Mouse (Mus musculus) midbrain, embryonic 14.5 days (tissue): ENCODE measurements around the gene Mms19. TPM values are rescaled to one million over a fixed set of nuclear protein-coding genes. Genes with fewer than 3 reads are reported as not detected.
A peak's percentile ranks its signal among the peaks of the same experiment; 100 is the strongest.

Experiments used
- ATAC-seq: fragments of 200-750 bp; cut with Nextera tagmentation; 2 replicates; pipeline ENCODE4 v1.8.0; 2017; ENCODE audit warnings: moderate number of reproducible peaks, moderate library complexity; ENCODE audit not compliant: low FRiP score, low TSS enrichment
- DNase-seq: peaks from one replicate; pipeline ENCODE4 v3.0.0-alpha.2; 2015
- H3K27ac ChIP-seq: fragments of 300-500 bp; sonication (generic); replicated peaks from 2 replicates; pipeline ENCODE4 v1.5.1; 2014; ENCODE audit warnings: mild to moderate bottlenecking, low read depth, low read length, moderate library complexity
- H3K27me3 ChIP-seq: fragments of 300-500 bp; sonication (generic); 2 replicates; pipeline ENCODE4 v1.6.1; 2014; ENCODE audit warnings: low read length, control low read depth, mixed read lengths; ENCODE audit not compliant: control insufficient read depth, insufficient read depth
- H3K36me3 ChIP-seq: fragments of 300-500 bp; sonication (generic); 2 replicates; pipeline ENCODE4 v1.6.1; 2014; ENCODE audit warnings: low read length, control low read depth; ENCODE audit not compliant: control insufficient read depth, insufficient read depth
- H3K4me1 ChIP-seq: fragments of 300-500 bp; sonication (generic); 2 replicates; pipeline ENCODE4 v1.6.1; 2014; ENCODE audit warnings: mild to moderate bottlenecking, antibody characterized with exemption, low read length, control low read depth; ENCODE audit not compliant: control insufficient read depth, insufficient read depth
- H3K4me2 ChIP-seq: fragments of 300-500 bp; sonication (generic); 2 replicates; pipeline ENCODE4 v1.6.1; 2014; ENCODE audit warnings: mild to moderate bottlenecking, low read length, moderate library complexity
- H3K4me3 ChIP-seq: fragments of 300-500 bp; sonication (generic); replicated peaks from 2 replicates; pipeline ENCODE4 v1.5.1; 2014; ENCODE audit warnings: low read depth, low read length
- H3K9ac ChIP-seq: fragments of 300-500 bp; sonication (generic); replicated peaks from 2 replicates; pipeline ENCODE4 v1.6.1; 2014; ENCODE audit warnings: mild to moderate bottlenecking, low read length, moderate library complexity
- H3K9me3 ChIP-seq: fragments of 300-500 bp; sonication (generic); 2 replicates; pipeline ENCODE4 v1.6.1; 2016; ENCODE audit warnings: low read length, control low read depth, mixed read lengths; ENCODE audit not compliant: control insufficient read depth
- WGBS: fragments of 180-500 bp; shearing (Covaris S2); extraction: QIAGEN DNeasy Blood & Tissue Kit; methylation state at CpG from one replicate; pipeline ENCODE4 v1.1.7; 2014; 5-methylcytosine and 5-hydroxymethylcytosine counted together
- polyA plus RNA-seq: library from polyadenylated mRNA; unstranded; fragments of >200 nt; fragmentation: Nextera tagmentation; extraction: Ambion mirVana; gene quantifications from 2 replicates; pipeline ENCODE4 v1.2.1, GENCODE M21; 2014

Mms19 gene
- polyA plus RNA-seq, result 28.1 and 30.4 TPM in 2 replicates

DNA sequence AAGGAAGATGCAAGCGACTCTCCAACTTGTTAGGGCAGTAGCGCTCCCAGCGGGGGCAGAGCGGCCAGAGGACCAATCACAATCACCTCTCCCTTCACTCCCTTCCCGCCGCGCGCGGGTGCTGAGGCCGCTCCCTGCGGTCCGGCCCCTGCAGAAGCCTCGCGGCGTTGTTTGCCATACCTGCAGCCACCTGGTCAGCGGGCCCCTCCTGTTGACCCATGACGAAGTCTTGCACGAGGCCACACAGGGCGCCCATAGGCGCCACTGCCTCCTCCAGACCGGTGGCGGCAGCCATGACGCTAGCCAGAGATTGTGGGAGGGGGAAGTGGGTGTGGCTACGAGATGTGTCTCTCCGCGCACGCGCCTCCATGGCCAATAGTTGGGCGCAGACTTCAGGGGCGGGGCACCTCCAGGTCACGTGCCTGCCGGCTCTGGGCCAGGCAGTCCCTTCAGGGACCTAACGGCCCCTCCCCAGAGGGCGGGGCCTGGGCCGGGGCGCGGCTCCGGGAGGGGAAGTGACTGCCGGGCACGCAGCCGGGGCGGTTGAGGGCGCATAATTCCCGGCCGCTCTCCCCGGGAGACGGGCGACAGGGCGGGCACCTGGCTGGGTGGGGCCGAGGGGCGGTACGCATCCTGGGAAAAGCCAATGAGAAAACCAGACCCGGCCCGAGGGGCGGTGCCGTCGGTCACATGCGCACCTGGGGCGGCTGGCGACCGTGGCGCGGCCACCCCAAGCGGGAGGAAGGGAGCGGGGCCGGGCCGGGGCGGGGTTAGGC lies at the start of gene Mms19:
TSS of gene Mms19 (minus strand) at position 339 of the 776 bp plus-strand sequence.
- WGBS, result under 1% methylated on average over 68 of the region's 68 CpGs
- Histone ChIP-seq H3K4me3 (peak within 1 kb of the TSS; percentile 83), H3K27ac (peak within 1 kb of the TSS; percentile 64), H3K9me3 (no peaks in the 10 kb centered on the region), H3K4me2 (peak within 1 kb of the TSS; percentile 100), H3K4me1 (0 out of 2 replicates have a peak, but pooled peaks cover 7% of the 10 kb centered on the region), H3K27me3 (peaks cover 10% of the 10 kb centered on the region), H3K36me3 (no peaks in the 10 kb centered on the region), H3K9ac (peak within 1 kb of the TSS; percentile 73)
- DNase-seq, result peak; percentile 100
- peak; percentile 95 for ATAC-seq

DNA sequence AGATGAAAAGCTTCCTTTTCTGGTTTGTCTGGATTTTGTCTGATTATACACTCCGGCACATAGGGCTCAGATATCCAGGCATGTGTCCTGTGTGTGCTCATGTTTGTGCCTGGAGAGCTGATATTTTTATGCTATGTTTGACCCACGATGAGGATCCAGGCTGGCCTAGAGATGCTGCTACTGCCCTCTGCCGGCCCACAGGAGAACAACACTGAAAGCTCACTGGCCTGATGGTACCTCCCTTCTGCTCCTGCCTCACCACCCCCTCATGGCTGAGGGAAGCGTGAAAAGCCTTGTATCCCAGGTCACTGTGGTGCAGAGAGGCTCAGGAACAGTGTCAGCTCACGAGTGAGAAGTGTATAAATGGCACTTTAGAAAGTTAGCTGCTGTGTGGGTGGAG lies 45.2 kb upstream of the Mms19 start:
- H3K4me3 ChIP-seq, result no peak overlapping the region
- H3K9me3 ChIP-seq, result no peaks in the 10 kb centered on the region
- peak; percentile 14; the same call in 1 of the 2 replicates for ATAC-seq
- H3K4me1 ChIP-seq, result no peaks in the 10 kb centered on the region
- peak; percentile 87 for DNase-seq
- no peak overlapping the region for H3K9ac ChIP-seq
- no peaks in the 10 kb centered on the region for H3K36me3 ChIP-seq
- H3K27ac ChIP-seq, result no peak overlapping the region
- no peak overlapping the region for H3K4me2 ChIP-seq
- no peaks in the 10 kb centered on the region for H3K27me3 ChIP-seq
- WGBS, result 7% methylated on average over 5 of the region's 5 CpGs

GRCm38 (mm10) chr19:42022542-42022848 lies 41.5 kb upstream of the Mms19 start:
- no peak for DNase-seq
- Histone ChIP-seq H3K9me3 (no peaks in the 10 kb centered on the region), H3K4me1 (no peaks in the 10 kb centered on the region), H3K4me3 (no peak overlapping the region), H3K9ac (no peak overlapping the region), H3K27me3 (no peaks in the 10 kb centered on the region), H3K36me3 (no peaks in the 10 kb centered on the region), H3K27ac (no peak overlapping the region), H3K4me2 (no peak overlapping the region)
- no peak for ATAC-seq
- 73% methylated on average over 2 of the region's 2 CpGs for WGBS

GRCm38 (mm10) chr19:42021681-42022541 lies 41.0 kb upstream of the Mms19 start:
- H3K4me3 ChIP-seq, result no peak overlapping the region
- DNase-seq, result no peak
- H3K27me3 ChIP-seq, result no peaks in the 10 kb centered on the region
- 50% methylated on average over 10 of the region's 10 CpGs for WGBS
- H3K27ac ChIP-seq, result no peak overlapping the region
- no peak overlapping the region for H3K9ac ChIP-seq
- no peak overlapping the region for H3K4me2 ChIP-seq
- H3K36me3 ChIP-seq, result no peaks in the 10 kb centered on the region
- no peak for ATAC-seq
- no peaks in the 10 kb centered on the region for H3K4me1 ChIP-seq
- H3K9me3 ChIP-seq, result no peaks in the 10 kb centered on the region

DNA sequence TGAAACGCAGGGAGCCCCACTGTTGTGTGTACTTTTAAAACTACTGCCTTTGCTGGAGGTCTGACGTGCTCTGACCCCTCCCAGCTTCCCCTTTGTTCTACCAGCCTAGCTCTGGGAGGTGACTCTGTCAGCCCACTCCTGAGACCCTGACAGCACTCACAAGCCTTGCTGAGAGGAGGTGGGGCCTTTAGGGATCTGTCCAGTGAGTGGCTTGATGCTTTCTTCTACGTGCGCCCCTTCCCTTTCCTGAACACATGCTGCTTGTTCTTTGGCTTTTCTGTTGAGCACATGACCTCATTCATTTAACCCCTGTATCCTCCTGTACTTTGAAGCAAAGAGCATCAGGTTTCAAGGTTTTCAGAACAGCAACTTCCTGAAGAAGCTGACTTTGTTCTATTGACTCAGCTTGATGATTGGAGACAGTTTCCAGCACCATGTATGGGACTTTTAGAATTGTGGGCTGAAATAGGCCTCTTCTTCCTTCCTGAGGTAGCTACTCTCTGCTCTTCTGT lies 38.1 kb upstream of the Mms19 start:
- 37% methylated on average over 4 of the region's 4 CpGs for WGBS
- DNase-seq (no peak), ATAC-seq (no peak)
- Histone ChIP-seq H3K27ac (no peak overlapping the region), H3K4me2 (no peak overlapping the region), H3K9me3 (no peaks in the 10 kb centered on the region), H3K9ac (no peak overlapping the region), H3K4me1 (no peaks in the 10 kb centered on the region), H3K27me3 (no peaks in the 10 kb centered on the region), H3K36me3 (no peaks in the 10 kb centered on the region), H3K4me3 (no peak overlapping the region)

DNA sequence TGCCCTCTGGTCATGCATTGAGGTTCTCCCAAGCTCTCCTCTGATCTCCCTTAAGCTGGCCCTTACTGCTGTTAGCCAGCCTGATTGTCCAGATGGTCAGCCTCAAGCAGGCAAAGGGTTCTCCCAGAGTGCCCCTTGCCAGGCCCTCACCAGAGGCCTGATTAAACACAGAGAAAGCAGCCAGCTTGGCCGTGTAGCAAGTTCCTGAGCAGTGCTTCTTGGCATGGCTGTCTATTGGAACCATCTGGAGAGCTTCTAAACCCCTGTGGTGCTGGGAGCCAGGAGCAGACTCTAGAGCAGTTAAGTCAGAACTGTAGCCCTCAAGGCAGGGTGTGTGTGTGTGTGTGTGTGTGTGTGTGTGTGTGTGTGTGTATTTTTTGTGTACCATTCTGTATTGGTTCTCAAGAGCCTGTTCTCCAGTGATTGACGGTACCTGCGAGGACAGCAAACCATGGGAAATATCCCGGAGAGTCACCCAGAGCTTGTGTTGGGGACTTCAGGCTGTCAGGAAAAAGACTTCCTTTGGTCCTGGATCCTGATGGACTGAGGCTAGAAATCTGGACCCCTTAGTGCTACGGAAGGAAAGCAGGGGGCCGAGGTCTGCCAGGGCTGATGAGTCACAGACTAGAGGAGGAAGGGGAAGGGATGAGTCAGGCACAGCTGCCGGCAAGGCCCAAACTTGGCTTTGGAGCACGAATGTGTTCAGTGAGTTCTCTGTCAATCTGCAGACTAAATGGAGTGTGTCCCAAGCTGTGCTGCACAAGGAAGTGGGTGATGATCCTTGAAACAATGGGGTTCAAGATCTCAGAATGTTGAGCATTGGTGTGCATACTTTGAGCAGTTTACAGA lies 36.7 kb upstream of the Mms19 start:
- Histone ChIP-seq H3K4me1 (no peaks in the 10 kb centered on the region), H3K9ac (no peak overlapping the region), H3K4me2 (no peak overlapping the region), H3K9me3 (no peaks in the 10 kb centered on the region), H3K36me3 (no peaks in the 10 kb centered on the region), H3K4me3 (no peak overlapping the region), H3K27me3 (no peaks in the 10 kb centered on the region), H3K27ac (no peak overlapping the region)
- 81% methylated on average over 8 of the region's 8 CpGs for WGBS
- DNase-seq (no peak), ATAC-seq (no peak)

DNA sequence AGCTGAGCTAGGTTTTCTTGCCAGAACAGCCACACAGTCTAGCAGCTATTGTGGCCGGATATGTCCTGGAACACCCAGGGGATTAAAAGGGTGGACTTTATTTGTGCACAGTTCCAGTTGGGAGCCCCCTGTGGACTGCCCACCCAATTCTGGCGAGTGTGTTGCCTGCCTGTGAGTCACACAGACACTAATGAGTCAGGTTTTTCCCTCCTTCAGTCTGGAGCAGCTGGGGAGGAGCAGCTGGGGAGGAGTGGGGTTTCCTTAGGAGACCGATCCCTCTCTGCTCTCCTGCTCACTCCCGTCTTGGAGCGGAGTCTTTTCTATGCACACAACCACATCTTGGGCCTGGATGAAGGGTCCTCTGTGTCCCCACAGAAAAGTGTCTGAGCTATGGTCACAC lies 35.9 kb upstream of the Mms19 start:
- no peak for ATAC-seq
- H3K9me3 ChIP-seq, result no peaks in the 10 kb centered on the region
- H3K27me3 ChIP-seq, result no peaks in the 10 kb centered on the region
- H3K4me3 ChIP-seq, result no peak overlapping the region
- no peaks in the 10 kb centered on the region for H3K4me1 ChIP-seq
- DNase-seq, result no peak
- WGBS, result 56% methylated on average over 5 of the region's 5 CpGs
- no peaks in the 10 kb centered on the region for H3K36me3 ChIP-seq
- H3K27ac ChIP-seq, result no peak overlapping the region
- H3K4me2 ChIP-seq, result no peak overlapping the region
- no peak overlapping the region for H3K9ac ChIP-seq

GRCm38 (mm10) chr19:42016251-42016650 lies 35.3 kb upstream of the Mms19 start:
- no peak overlapping the region for H3K4me2 ChIP-seq
- ATAC-seq (no peak), DNase-seq (no peak)
- H3K27ac ChIP-seq, result no peak overlapping the region
- WGBS, result 64% methylated on average over 4 of the region's 4 CpGs
- H3K36me3 ChIP-seq, result no peaks in the 10 kb centered on the region
- H3K4me3 ChIP-seq, result no peak overlapping the region
- H3K27me3 ChIP-seq, result no peaks in the 10 kb centered on the region
- H3K9me3 ChIP-seq, result no peaks in the 10 kb centered on the region
- H3K4me1 ChIP-seq, result no peaks in the 10 kb centered on the region
- H3K9ac ChIP-seq, result no peak overlapping the region
